Mouse (Mus musculus) heart, postnatal 25 days (tissue): ENCODE results near the gene Gm20388. TPM values are rescaled to one million over a fixed set of nuclear protein-coding genes. Genes with fewer than 3 reads are reported as not detected.

Source experiments
- DNase-seq: peaks from one replicate; pipeline ENCODE4 v3.0.0; 2022; ENCODE audit warnings: low spot score
- intact Hi-C: fragments of 180-260 bp; cut with DNase I; formaldehyde crosslinking; loops from one replicate; pipeline ENCODE4 v1.15.1; 2025
- total RNA-seq, 2 experiments: library from RNA; stranded (reverse); gene quantifications; 2 replicates each; pipeline ENCODE4 v1.2.3; 2021

Gm20388 gene
- total RNA-seq, 2 experiments from 2014 or later, result 2.7 TPM; not detected in 1

GRCm38 (mm10) chr8:123287362-123287761 lies 3376.7 kb downstream of the Gm20388 start:
- no peak for DNase-seq
- intact Hi-C loops, result no loop called here

- intact Hi-C loops, result loop anchor here (5.0 kb wide), 1 partner anchor 73 kb away; no protein-coding TSS in a partner anchor
- DNase-seq, result no peak
Observed at GRCm38 (mm10) chr8:123290166-123290565, 3379.5 kb downstream of the Gm20388 start.

- DNase-seq, result no peak
- intact Hi-C loops, result loop anchor here (5.0 kb wide), 1 partner anchor 73 kb away; no protein-coding TSS in a partner anchor
Observed at GRCm38 (mm10) chr8:123290679-123291078, 3380.0 kb downstream of the Gm20388 start.

GRCm38 (mm10) chr8:123291716-123292115 lies 3381.1 kb downstream of the Gm20388 start:
- DNase-seq, result no peak
- intact Hi-C loops, result loop anchor here (5.0 kb wide), 1 partner anchor 74 kb away; no protein-coding TSS in a partner anchor

GRCm38 (mm10) chr8:123292281-123292680 lies 3381.6 kb downstream of the Gm20388 start:
- DNase-seq, result no peak
- intact Hi-C loops, result loop anchor here (5.0 kb wide), 1 partner anchor 75 kb away; no protein-coding TSS in a partner anchor

- intact Hi-C loops, result loop anchor here (5.0 kb wide), 1 partner anchor 75 kb away; no protein-coding TSS in a partner anchor
- no peak for DNase-seq
Observed at GRCm38 (mm10) chr8:123292785-123293184, 3382.1 kb downstream of the Gm20388 start.

GRCm38 (mm10) chr8:123298301-123298700 lies 3387.7 kb downstream of the Gm20388 start:
- intact Hi-C loops, result no loop called here
- no peak for DNase-seq

- intact Hi-C loops, result no loop called here
Observed at GRCm38 (mm10) chr8:123308738-123309137, 3398.1 kb downstream of the Gm20388 start.

GRCm38 (mm10) chr8:123317781-123318466 lies 3407.3 kb downstream of the Gm20388 start:
- DNase-seq, result no peak
- intact Hi-C loops, result loop anchor here (2.0 to 5.0 kb wide), 2 partner anchors 43 to 104 kb away; partner anchors contain the start of gene Def8

More at GRCm38 (mm10) chr8:123308738-123309137, 3398.1 kb downstream of the Gm20388 start:
- DNase-seq, result no peak

GRCm38 (mm10) chr8:123318467-123318911 lies 3407.8 kb downstream of the Gm20388 start, which contains the start of gene Fanca:
Fanca (minus strand) TSS chr8:123318576.
- intact Hi-C loops, result loop anchor here (2.0 to 5.0 kb wide), 2 partner anchors 42 to 104 kb away; partner anchors contain the start of gene Def8
- DNase-seq, result peak; percentile 88

GRCm38 (mm10) chr8:123319522-123320164 lies 3409.0 kb downstream of the Gm20388 start:
- DNase-seq, result no peak
- intact Hi-C loops, result loop anchor here (2.0 to 5.0 kb wide), 2 partner anchors 41 to 103 kb away; partner anchors contain the start of gene Def8

GRCm38 (mm10) chr8:123328552-123328951 lies 3417.9 kb downstream of the Gm20388 start:
- intact Hi-C loops, result no loop called here
- no peak for DNase-seq

- intact Hi-C loops, result no loop called here
- DNase-seq, result no peak
Observed at GRCm38 (mm10) chr8:123329350-123329749, 3418.7 kb downstream of the Gm20388 start.

GRCm38 (mm10) chr8:123329961-123330360 lies 3419.3 kb downstream of the Gm20388 start:
- intact Hi-C loops, result no loop called here
- no peak for DNase-seq

- intact Hi-C loops, result no loop called here
- no peak for DNase-seq
Observed at GRCm38 (mm10) chr8:123330701-123331100, 3420.1 kb downstream of the Gm20388 start.

GRCm38 (mm10) chr8:123331301-123331700 lies 3420.7 kb downstream of the Gm20388 start:
- intact Hi-C loops, result no loop called here
- DNase-seq, result no peak

GRCm38 (mm10) chr8:123331810-123332209 lies 3421.2 kb downstream of the Gm20388 start:
- intact Hi-C loops, result no loop called here
- no peak for DNase-seq

GRCm38 (mm10) chr8:123332262-123333090 lies 3421.8 kb downstream of the Gm20388 start, which contains the start of gene Spire2:
Spire2 (plus strand) TSS chr8:123332713.
- peak; percentile 34 for DNase-seq
- intact Hi-C loops, result no loop called here

- DNase-seq, result no peak
- intact Hi-C loops, result no loop called here
Observed at GRCm38 (mm10) chr8:123333091-123333587, 3422.5 kb downstream of the Gm20388 start.
